Mouse (Mus musculus) retina, adult 2 months (tissue): Measurements from ENCODE around the gene Phactr3.

Source experiments
- DNase-seq: peaks from one replicate; pipeline ENCODE4 v3.0.0-alpha.2; 2012; ENCODE audit warnings: low read depth, low spot score

The Phactr3 gene

GRCm38 (mm10) chr2:178135713-178136112 lies 16.9 kb downstream of the Phactr3 start:
- no peak for DNase-seq

DNA sequence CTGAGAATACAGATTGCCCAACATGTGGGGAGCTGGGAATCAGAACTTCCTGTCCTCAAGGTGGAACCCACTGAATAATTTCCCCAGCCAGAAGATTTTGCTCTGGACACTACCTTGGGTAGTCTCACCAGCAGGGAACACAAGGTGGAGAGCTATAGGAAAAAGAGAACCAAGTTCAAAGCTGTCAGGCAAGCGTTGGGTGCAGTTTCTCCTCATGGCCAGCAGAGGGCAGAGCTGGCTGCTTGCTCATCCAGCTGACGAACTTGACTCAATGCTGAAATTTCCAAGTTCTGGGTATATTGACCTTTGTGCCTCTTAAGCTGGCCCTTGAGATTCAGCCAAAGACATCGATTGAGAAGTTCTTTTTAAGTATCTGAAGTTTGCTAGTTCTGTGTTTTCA lies 18.7 kb downstream of the Phactr3 start:
- DNase-seq: peak; percentile 30

- DNase-seq: peak; percentile 26
These were observed 22.7 kb downstream of the Phactr3 start for GRCm38 (mm10) chr2:178141489-178141922.

- no peak for DNase-seq
These were observed 23.7 kb downstream of the Phactr3 start for GRCm38 (mm10) chr2:178142291-178143023.

DNA sequence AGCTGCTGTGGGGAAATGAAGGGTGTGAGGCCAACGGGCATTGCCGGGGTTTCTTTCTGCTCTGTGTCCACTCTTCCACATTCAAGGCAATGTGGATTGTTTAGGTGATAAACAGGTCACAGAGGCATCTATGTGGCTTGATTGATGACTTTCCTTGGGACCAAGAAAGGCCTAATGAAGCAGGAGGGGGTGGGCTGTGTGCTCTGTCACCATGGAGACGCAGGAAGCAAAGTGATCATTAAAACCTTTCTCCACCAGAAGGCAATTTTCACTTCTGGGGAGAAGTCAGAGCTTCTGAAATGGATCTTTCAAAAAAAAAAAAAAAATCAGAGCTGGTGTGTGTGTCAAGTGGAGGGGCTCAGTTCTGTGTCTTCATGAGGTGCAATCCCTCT lies 24.2 kb downstream of the Phactr3 start:
- no peak for DNase-seq

DNA sequence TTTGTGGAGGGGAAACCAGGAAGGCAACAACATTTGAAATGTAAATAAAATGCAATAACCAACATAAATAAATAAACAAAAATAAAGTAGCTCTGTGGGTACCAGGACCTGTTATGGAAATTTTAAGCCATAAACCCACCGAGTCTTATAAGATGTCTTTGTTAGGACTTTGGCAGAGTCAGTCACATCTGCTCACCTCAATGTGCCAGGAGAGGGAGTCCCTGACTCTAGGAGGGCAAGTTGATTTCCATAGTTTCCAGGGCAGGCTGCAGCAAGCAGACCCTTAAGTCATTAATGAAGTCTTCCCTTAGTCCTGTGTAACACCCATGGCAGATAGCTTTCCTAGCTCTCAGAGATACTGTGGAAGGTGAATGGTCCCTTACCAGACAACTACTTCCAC lies 25.1 kb downstream of the Phactr3 start:
- DNase-seq: no peak

- DNase-seq: no peak
These were observed 30.5 kb downstream of the Phactr3 start for GRCm38 (mm10) chr2:178149312-178149711.

DNA sequence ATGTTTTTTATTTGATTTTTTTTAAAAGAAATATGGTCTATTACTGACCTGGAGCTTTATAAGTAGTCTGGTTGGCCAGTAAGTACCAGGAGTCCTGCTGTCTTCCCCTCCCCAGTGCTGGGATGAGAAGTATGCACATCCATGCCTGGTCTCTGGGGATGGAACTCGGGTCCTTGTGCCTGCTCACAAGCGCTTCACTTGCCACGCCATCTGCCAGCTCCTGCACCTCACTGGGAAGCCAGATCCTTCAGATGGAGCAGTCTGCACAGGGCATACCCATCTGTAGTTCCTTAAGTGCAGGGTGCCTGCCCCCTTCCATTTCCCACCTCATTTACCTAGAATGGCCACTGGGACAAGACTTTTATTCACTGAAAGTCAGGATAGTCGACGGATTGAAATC lies 31.9 kb downstream of the Phactr3 start:
- DNase-seq: no peak

- DNase-seq: no peak
These were observed 34.8 kb downstream of the Phactr3 start for GRCm38 (mm10) chr2:178153601-178154000.

DNA sequence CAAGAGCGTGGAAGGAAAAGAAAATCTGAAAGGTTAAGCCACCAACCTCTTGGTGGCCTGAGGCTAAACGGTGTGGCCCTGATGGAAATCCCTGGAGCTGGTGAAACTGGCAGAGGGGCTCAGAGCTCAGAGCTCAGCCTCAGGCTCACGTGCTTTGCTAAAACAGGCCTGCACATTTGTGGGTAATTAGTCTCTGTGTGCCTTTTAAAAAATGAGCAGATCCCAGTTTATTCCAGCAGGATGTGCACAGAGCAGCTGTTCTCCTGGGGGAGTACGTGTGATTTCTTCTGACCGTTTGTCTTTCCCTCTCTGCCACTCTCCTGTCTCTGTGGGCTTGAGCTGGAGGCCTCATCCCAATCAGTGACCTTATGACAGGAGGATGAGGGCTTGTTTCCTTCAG lies 35.4 kb downstream of the Phactr3 start:
- no peak for DNase-seq

DNA sequence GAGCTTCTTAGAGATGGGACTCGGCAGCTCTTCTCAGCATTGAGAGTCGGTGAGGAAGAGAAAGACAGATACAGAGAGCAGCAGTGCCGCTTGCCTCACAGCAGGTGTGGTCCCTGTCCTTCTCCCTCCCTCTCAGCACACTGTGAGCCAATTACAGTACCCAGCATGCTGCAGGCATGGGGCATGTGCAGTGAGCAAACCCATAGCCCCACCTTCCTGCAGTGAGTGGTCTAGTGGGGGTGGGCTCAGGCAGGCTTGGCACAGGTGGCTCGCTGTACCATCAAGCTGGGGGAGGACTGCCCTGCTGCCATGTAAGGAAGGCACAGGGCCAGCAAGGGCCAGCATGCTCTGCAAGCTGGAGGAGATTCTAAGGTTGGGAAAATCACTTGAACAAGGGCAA lies 35.8 kb downstream of the Phactr3 start:
- no peak for DNase-seq

- DNase-seq: no peak
These were observed 36.6 kb downstream of the Phactr3 start for GRCm38 (mm10) chr2:178155176-178155916.

GRCm38 (mm10) chr2:178155917-178156282 lies 37.1 kb downstream of the Phactr3 start:
- DNase-seq: no peak

DNA sequence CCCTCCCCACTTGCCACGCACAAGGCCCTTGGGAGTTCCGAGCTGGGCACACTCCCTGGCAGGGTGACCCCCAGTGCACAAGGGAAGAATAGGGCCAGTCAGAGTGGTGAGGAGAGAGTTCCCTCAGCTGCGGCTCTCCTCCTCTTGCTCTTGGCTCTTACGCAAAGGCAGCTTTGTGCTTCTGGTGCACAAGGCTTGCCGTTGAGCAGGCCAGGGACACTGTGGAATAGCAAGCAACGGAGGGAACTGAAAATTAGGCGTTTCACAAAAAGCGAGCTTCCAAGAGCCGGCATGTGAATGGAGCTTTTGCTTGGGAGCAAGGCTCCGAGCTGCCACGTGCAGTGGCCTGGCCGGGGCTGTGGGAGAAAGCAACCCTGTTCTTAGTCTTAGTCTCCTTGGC lies 40.2 kb downstream of the Phactr3 start:
- DNase-seq: no peak

- no peak for DNase-seq
These were observed 45.2 kb downstream of the Phactr3 start for GRCm38 (mm10) chr2:178163981-178164380.

DNA sequence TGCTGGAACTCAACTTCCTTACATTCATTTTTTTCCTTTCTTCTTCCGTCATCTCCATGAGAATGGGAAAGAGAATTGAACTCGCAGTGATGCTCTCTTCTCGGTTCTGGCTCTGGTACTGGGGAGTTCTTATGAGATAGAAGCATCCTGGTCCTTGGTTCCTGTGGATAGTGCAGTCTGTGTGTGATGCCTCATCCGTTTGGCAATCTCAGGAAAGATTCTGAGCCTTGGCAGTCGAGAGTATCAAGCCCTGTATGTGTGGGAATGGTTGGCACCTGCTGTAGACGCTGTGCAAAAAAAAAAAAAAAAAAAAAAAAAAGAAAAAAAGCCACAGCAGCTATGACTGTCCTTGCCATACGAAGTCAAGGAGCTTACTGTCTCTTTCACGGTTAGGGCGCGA lies 47.2 kb downstream of the Phactr3 start:
- DNase-seq: no peak

GRCm38 (mm10) chr2:178169983-178170382 lies 51.2 kb downstream of the Phactr3 start:
- DNase-seq: no peak

GRCm38 (mm10) chr2:178173951-178174350 lies 55.2 kb downstream of the Phactr3 start:
- no peak for DNase-seq

DNA sequence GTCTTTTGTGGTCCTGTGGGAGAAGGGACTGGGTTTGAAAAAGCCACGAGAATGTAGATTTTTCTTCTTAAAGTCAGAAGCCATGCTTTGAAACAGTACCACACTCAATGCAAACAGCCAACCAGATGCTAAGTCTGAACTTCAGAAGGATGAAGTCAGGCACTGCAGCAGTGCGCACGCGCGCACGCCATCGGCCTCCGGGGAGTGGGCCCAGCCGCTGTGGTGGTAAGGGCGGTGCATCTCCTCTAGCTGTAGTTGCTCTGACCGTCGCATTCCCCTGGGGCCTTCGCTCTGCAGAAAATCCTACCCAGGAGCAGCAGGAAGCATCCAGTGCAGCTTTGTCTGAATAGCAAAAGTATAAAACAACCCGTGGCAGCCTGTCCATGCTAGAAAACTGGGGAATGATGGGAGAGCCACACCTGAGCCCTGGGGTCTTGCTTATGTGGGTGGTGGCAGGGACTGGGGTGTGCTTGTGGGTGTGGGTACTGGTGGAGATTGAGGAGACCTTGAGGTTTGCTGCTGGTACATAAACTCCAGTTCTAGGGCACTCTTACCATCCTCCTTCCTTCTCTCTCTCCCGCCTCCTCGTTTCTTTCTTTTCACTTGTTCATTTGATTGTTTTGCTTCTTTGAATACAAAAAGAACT lies 56.6 kb downstream of the Phactr3 start:
- no peak for DNase-seq

- no peak for DNase-seq
These were observed 65.5 kb downstream of the Phactr3 start for GRCm38 (mm10) chr2:178184251-178184650.

DNA sequence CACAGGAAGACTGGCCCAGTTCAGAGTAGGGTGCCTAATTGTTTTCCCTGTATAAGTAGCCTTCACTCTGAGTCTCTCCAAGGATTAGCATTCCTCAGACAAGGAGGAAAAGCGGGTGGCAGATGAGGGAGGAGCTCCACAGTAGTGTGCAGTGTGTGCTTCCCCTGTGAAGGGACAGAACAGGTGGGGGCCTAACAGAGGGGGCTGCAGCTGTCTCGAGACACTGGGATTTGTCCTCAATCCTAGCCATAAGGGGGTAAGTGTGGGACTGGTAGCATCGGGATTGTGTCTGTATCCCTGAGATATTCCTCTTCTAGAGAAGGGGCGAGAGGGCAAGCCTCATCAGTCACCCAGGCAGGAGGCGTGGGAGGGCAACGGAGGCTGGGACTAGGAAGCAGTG lies 66.1 kb downstream of the Phactr3 start:
- no peak for DNase-seq

DNA sequence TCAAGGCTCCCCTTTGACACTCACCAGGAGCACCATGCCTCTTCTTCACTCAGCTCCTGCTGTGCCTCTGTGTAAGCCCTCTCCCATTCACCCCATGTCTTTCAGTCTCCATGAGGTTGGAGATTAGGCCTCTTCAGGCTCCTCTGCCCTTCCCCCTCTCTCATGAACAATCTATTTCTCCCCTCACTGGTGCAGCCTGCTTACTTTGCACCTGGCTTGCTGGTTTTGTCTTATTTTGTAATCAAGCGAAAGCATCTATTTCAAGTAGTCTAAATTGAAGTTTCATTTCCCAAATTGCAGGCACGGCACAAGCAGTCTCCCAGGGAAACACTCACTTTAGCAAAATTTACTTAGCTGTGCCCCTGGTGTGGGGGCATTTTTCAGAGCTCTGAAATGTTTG lies 70.2 kb downstream of the Phactr3 start:
- DNase-seq: no peak

DNA sequence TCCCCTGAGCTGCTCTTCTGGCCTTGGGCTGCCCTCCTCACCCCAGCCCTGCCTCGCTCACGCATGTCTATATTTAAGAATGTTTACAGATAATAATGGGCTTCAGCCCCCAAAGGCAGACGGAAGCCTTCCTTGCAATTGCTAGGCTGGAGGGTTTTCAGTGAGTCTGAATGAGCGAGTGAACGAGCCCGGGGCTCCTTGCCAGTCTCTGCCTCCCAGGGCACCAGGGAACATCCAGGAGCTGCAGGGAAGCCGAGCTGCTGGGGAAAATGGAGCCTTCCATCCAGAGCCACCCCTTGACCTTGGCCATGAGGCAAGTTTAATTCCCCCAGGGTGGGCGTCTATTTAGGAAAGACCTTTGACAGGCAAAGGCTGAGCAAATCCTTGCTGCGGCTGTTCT lies 74.1 kb downstream of the Phactr3 start:
- no peak for DNase-seq
